Mouse (Mus musculus) bone marrow, adult 2 months (tissue): Measurements from ENCODE around the gene Pde4c.

Experiments used
- CTCF ChIP-seq: fragments of 200-500 bp; IDR thresholded peaks from 2 replicates; pipeline ENCODE4 v1.5.1; 2011; ENCODE audit warnings: low read length, control low read depth; ENCODE audit not compliant: control insufficient read depth, insufficient read depth
- POLR2A ChIP-seq: fragments of 200-500 bp; IDR thresholded peaks from 2 replicates; pipeline ENCODE4 v1.6.1; 2011; ENCODE audit warnings: low read depth, mild to moderate bottlenecking, control low read depth, low read length, borderline replicate concordance; ENCODE audit not compliant: control insufficient read depth

GRCm38 (mm10) chr8:70697366-70698250, 25.9 kb upstream of the Pde4c start:
- TF ChIP-seq CTCF (no peak), POLR2A (no peak)
